Mouse (Mus musculus): Measurements from ENCODE around the gene Hnrnpm. TPM values are rescaled to one million over a fixed set of nuclear protein-coding genes. Genes with fewer than 3 reads are reported as not detected.

The Hnrnpm gene
- total and polyA plus RNA-seq, 3 experiments: 203 to 473 (median 420) TPM

DNA sequence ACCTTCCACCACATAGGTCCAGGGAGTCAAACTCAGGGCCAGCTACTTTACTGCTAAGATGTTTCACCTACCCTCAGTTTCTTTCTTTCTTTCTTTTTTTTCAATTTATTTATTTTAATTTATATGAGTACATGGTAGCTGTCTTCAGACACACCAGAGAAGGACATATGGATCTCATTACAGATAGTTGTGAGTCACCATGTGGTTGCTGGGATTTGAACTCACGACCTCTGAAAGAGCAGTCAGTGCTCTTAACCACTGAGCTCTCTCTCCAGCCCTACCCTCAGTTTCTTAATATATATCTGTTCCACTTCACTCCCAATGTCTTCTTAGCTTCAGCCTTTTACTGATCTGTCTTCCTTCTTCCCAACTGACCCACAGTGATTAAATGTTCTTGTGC lies 8.8 kb upstream of the Hnrnpm start:
- peaks cover 6 to 10% of the 10 kb centered on the region in 2 experiments for H3K36me3 ChIP-seq (ENCODE audit: control insufficient read depth in 1 of 2, insufficient read depth in 2 of 2, low read length in 2 of 2)
- peaks cover 8 to 11% of the 10 kb centered on the region in 2 experiments for H3K4me1 ChIP-seq (ENCODE audit: control insufficient read depth in 1 of 2, insufficient read depth in 2 of 2, low read length in 2 of 2)
- DNase-seq (ENCODE audit: low read depth, low spot score): no peak
- no peak overlapping the region for H3K27ac ChIP-seq (ENCODE audit: control insufficient read depth, low read depth, low read length)
- TF ChIP-seq ZC3H11A (IDR thresholded peaks at IDR 0.05; ENCODE audit: low read depth, low read length) (no peak), SMC3 (IDR thresholded peaks at IDR 0.05; ENCODE audit: low read depth, low read length) (no peak)
- H3K4me3 ChIP-seq (ENCODE audit: control insufficient read depth in 1 of 2, insufficient read depth in 1 of 2, low read depth in 2 of 2, low read length in 2 of 2): no peak overlapping the region
- no peaks in the 10 kb centered on the region for H3K9me3 ChIP-seq (replicated peaks; ENCODE audit: insufficient read depth, low read length)
- H3K79me2 ChIP-seq (ENCODE audit: control insufficient read depth, insufficient read depth, low read length, poor library complexity): no peaks in the 10 kb centered on the region
- no peak overlapping the region for H3K9ac ChIP-seq (ENCODE audit: control insufficient read depth, low read depth, low read length, poor library complexity, severe bottlenecking)
- no peaks in the 10 kb centered on the region for H3K27me3 ChIP-seq (ENCODE audit: control insufficient read depth in 1 of 2, insufficient read depth in 2 of 2, low read length in 2 of 2)

DNA sequence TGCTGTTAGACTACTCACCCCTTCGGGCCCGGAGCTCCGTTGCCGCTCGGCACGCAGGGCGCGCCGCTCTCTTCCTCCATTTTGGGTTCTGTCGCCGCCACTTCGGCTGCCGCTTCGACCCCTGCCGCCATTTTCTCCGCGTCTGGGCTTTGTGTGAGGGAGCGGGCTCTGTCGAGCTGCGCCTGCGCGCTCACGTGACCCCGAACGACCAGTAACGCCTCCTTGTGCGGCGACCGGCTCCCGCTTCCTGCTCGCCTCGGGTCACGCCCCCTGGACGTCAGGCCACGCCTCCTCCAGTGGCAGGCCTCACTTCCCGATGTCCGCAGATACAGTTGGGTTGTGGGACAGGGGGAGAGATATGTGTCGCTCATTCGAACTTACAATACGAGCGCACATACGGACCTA lies 1.4 kb downstream of the Hnrnpm start:
- H3K27ac ChIP-seq (ENCODE audit: control insufficient read depth, low read depth, low read length): peak overlapping the region; percentile 83
- no peaks in the 10 kb centered on the region for H3K27me3 ChIP-seq (ENCODE audit: control insufficient read depth in 1 of 2, insufficient read depth in 2 of 2, low read length in 2 of 2)
- peaks cover 7 to 41% of the 10 kb centered on the region in 2 experiments for H3K36me3 ChIP-seq (ENCODE audit: control insufficient read depth in 1 of 2, insufficient read depth in 2 of 2, low read length in 2 of 2)
- H3K4me1 ChIP-seq (ENCODE audit: control insufficient read depth in 1 of 2, insufficient read depth in 2 of 2, low read length in 2 of 2): peaks cover 12 to 15% of the 10 kb centered on the region in 2 experiments
- peak overlapping the region; percentile 96 for H3K9ac ChIP-seq (ENCODE audit: control insufficient read depth, low read depth, low read length, poor library complexity, severe bottlenecking)
- DNase-seq (ENCODE audit: low read depth, low spot score): peak; percentile 98
- H3K4me3 ChIP-seq (ENCODE audit: control insufficient read depth in 1 of 2, insufficient read depth in 1 of 2, low read depth in 2 of 2, low read length in 2 of 2): peak overlapping the region; percentile 80 to 82
- peaks cover 46% of the 10 kb centered on the region for H3K79me2 ChIP-seq (ENCODE audit: control insufficient read depth, insufficient read depth, low read length, poor library complexity)
- H3K9me3 ChIP-seq (replicated peaks; ENCODE audit: insufficient read depth, low read length): no peaks in the 10 kb centered on the region
- TF ChIP-seq RCOR1 (IDR thresholded peaks at IDR 0.05; ENCODE audit: low read depth, low read length) (no peak), CHD2 (IDR thresholded peaks at IDR 0.05; ENCODE audit: low read length) (no peak), USF2 (IDR thresholded peaks at IDR 0.05; ENCODE audit: borderline replicate concordance in 1 of 2, insufficient read depth in 1 of 2, low read depth in 1 of 2, low read length in 2 of 2) (peak; percentile 85 to 96; a peak in 3 of 4 replicates), TAL1 (IDR thresholded peaks at IDR 0.05; ENCODE audit: low read length) (no peak), E2F4 (IDR thresholded peaks at IDR 0.05; ENCODE audit: borderline replicate concordance, low read depth, low read length) (0 out of 2 replicates have a peak, but pooled peaks have one; percentile 62), MEF2A (IDR thresholded peaks at IDR 0.05; ENCODE audit: extremely low read depth, insufficient replicate concordance, low read depth, low read length, poor library complexity, severe bottlenecking) (no peak), USF1 (IDR thresholded peaks at IDR 0.05; ENCODE audit: low read depth, low read length) (peak; percentile 99), RAD21 (IDR thresholded peaks at IDR 0.05; ENCODE audit: low read depth, low read length) (no peak), POLR2A (IDR thresholded peaks at IDR 0.05; ENCODE audit: control insufficient read depth in 1 of 2, insufficient read depth in 1 of 2, low read depth in 1 of 2, low read length in 2 of 2, poor library complexity in 1 of 2) (peak; percentile 69 to 96; a peak in 3 of 4 replicates), GABPA (IDR thresholded peaks at IDR 0.05; ENCODE audit: low read depth, low read length) (no peak), GATA1 (IDR thresholded peaks at IDR 0.05; ENCODE audit: low read depth, low read length) (no peak), NRF1 (IDR thresholded peaks at IDR 0.05; ENCODE audit: insufficient read depth, low read depth, low read length, poor library complexity, severe bottlenecking) (peak; percentile 90), MAZ (IDR thresholded peaks at IDR 0.05; ENCODE audit: low read depth, low read length) (no peak), NELFE (IDR thresholded peaks at IDR 0.05; ENCODE audit: low read depth, low read length) (peak; percentile 93), MXI1 (IDR thresholded peaks at IDR 0.05; ENCODE audit: low read depth, low read length) (no peak), ETS1 (IDR thresholded peaks at IDR 0.05; ENCODE audit: low read depth, low read length) (no peak), MAX (IDR thresholded peaks at IDR 0.05; ENCODE audit: low read length) (peak; percentile 95), ZC3H11A (IDR thresholded peaks at IDR 0.05; ENCODE audit: low read depth, low read length) (0 out of 2 replicates have a peak, but pooled peaks have one; percentile 0), EP300 (IDR thresholded peaks at IDR 0.05; ENCODE audit: low read depth in 1 of 2, low read length in 2 of 2) (no peak; a peak in 1 of 4 replicates), JUND (IDR thresholded peaks at IDR 0.05; ENCODE audit: low read depth, low read length) (no peak), MYB (IDR thresholded peaks at IDR 0.05; ENCODE audit: low read depth, low read length) (peak; percentile 63), MAFK (IDR thresholded peaks at IDR 0.05; ENCODE audit: borderline replicate concordance, low read depth, low read length) (no peak), CHD1 (IDR thresholded peaks at IDR 0.05; ENCODE audit: low read depth, low read length) (no peak), POLR2AphosphoS5 (IDR thresholded peaks at IDR 0.05; ENCODE audit: borderline replicate concordance, low read depth, low read length) (no peak), TCF12 (IDR thresholded peaks at IDR 0.05; ENCODE audit: low read depth, low read length) (peak; percentile 83), CTCF (IDR thresholded peaks at IDR 0.05 in 2 of 3, conservative IDR thresholded peaks at IDR 0.05 in 1 of 3; ENCODE audit: control insufficient read depth in 1 of 3, insufficient read depth in 1 of 3, low read depth in 2 of 3, low read length in 3 of 3, poor library complexity in 1 of 3, severe bottlenecking in 1 of 3) (no peak), SIN3A (IDR thresholded peaks at IDR 0.05; ENCODE audit: low read length) (peak; percentile 33), ZKSCAN1 (IDR thresholded peaks at IDR 0.05; ENCODE audit: low read depth, low read length) (no peak), ZMIZ1 (IDR thresholded peaks at IDR 0.05; ENCODE audit: low read depth, low read length) (peak; percentile 74), BHLHE40 (IDR thresholded peaks at IDR 0.05; ENCODE audit: borderline replicate concordance, low read depth, low read length) (peak; percentile 95), ELF1 (IDR thresholded peaks at IDR 0.05; ENCODE audit: low read depth, low read length) (peak; percentile 94)
